Mouse (Mus musculus): ENCODE results near the gene Rnf224. TPM values are rescaled to one million over a fixed set of nuclear protein-coding genes. Genes with fewer than 3 reads are reported as not detected.

Rnf224 gene
- polyA plus RNA-seq, 1 experiment, result not detected

DNA sequence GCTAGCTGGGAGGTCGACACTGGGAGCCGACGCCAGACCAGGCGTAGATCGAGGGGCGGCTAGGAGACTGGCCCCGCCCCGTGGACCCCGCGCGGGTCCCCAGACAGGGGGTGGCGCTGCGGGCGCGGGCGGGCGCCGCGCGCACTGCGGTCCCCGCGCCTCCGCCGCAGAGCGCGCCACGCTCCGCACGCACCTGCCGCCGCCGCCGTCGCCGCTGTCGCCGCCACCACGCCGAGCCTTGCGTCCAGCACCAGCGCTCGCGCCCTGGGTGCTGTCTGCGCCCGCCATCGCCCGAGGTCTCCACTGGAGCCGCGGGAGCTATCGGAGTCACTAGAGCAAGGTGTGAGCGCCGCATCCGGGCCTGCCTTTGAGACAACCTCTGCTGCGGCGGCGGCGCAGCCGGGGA lies 5.5 kb upstream of the Rnf224 start, which contains the start of the genes Rnf208 and Cysrt1:
Gene Rnf208 (plus strand): TSS at position 155 of the 406 bp plus-strand sequence.
Gene Cysrt1 (minus strand): TSS at position 352 of the 406 bp plus-strand sequence.
- peaks cover 41% of the 10 kb centered on the region for H3K4me1 ChIP-seq (ENCODE audit: control insufficient read depth)

DNA sequence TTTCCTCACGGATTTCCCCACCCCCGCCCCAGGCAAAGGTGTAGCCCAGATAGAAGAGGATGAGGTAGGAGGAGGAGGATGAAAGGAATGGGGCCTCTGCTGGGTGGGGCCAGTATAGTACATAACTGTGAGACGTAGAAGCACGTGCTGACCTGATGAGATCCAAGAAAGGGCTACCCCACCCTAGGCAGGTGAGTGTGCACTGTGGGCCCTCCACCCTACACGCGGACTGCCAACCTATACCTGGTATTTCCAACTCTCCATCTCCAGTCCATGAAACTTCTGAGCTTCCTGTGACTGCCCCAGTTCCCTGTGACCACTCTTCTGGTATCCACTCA lies 4.8 kb upstream of the Rnf224 start:
- Histone ChIP-seq H3K27me3 (ENCODE audit: control insufficient read depth) (peaks cover 39% of the 10 kb centered on the region), H3K4me1 (ENCODE audit: control insufficient read depth) (peaks cover 43% of the 10 kb centered on the region), H3K36me3 (ENCODE audit: control insufficient read depth) (peaks cover 16% of the 10 kb centered on the region), H3K9me3 (ENCODE audit: control insufficient read depth, low read length) (no peaks in the 10 kb centered on the region), H3K4me3 (replicated peaks) (peak overlapping the region; percentile 61)
- no peak for TF ChIP-seq GATA1 (IDR thresholded peaks at IDR 0.05; ENCODE audit: low read length)
- TF ChIP-seq TAL1 (IDR thresholded peaks at IDR 0.05; ENCODE audit: low read length), result no peak

More for the DNA sequence above, 5.5 kb upstream of the Rnf224 start, which contains the start of the genes Rnf208 and Cysrt1:
- Histone ChIP-seq H3K4me3 (replicated peaks) (peak within 1 kb of the TSS; percentile 61), H3K9me3 (ENCODE audit: control insufficient read depth, low read length) (no peaks in the 10 kb centered on the region), H3K36me3 (ENCODE audit: control insufficient read depth) (peaks cover 23% of the 10 kb centered on the region), H3K27me3 (ENCODE audit: control insufficient read depth) (peaks cover 36% of the 10 kb centered on the region)
- TF ChIP-seq TAL1 (IDR thresholded peaks at IDR 0.05; ENCODE audit: low read length), result no peak
- TF ChIP-seq GATA1 (IDR thresholded peaks at IDR 0.05; ENCODE audit: low read length), result no peak

DNA sequence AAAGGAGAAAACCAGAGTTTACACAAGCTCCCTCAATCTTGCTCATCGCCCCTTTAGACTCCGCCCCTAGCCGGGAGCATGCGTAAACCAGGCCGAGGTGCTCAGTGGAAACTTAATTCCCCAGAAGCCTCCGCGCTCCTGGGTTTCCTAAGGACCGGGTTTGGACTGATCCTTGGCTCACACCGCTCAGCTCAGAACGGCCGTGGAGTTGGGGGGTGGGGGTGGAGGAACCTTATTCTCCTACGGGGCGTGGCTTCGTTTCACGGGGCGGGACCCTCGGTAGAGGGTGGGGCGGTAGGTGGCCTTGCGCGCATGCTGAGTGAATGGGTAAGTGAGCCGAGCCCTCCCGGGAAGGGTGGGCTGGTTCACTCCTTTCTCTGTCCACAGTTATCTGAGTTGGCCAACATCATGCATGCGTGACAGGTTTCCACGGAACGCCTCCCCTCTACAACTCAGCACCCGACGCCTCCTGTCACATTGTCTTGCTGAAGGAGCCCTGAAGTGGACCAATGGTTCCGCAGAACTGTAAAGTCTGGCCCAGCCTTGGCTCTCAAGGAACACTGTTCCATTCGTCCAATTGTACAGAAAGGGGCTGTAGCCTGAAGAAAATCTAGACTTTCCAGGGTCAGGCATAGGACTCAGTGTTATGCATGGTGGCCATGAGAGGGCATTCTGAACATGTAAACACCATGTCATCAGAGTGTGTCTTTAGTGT lies 4.3 kb upstream of the Rnf224 start:
- H3K27me3 ChIP-seq (ENCODE audit: control insufficient read depth), result peaks cover 43% of the 10 kb centered on the region
- peaks cover 11% of the 10 kb centered on the region for H3K36me3 ChIP-seq (ENCODE audit: control insufficient read depth)
- peak overlapping the region; percentile 61 for H3K4me3 ChIP-seq (replicated peaks)
- TF ChIP-seq TAL1 (IDR thresholded peaks at IDR 0.05; ENCODE audit: low read length) (no peak), GATA1 (IDR thresholded peaks at IDR 0.05; ENCODE audit: low read length) (no peak)
- H3K4me1 ChIP-seq (ENCODE audit: control insufficient read depth), result peaks cover 47% of the 10 kb centered on the region
- no peaks in the 10 kb centered on the region for H3K9me3 ChIP-seq (ENCODE audit: control insufficient read depth, low read length)

DNA sequence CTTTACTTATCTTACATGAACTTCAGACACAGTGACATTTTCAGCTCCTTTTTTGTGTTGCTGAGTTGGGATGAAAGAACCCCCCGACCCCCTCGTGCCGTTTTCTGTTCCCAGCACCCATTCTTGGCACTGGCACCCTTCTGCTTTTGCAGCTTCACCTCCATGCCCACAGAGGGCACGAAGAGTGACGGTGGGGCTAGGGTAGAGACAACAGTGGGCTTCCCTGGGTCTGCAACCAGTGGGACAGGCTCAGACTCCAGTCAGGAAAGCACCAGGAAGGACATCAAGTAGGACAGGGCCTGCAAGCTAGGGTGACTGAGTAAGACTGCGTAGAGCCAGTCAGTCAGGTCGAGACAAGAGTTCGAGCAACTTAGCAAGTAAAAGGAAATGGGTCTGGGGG lies 3.7 kb upstream of the Rnf224 start:
- H3K27me3 ChIP-seq (ENCODE audit: control insufficient read depth), result peaks cover 44% of the 10 kb centered on the region
- TF ChIP-seq TAL1 (IDR thresholded peaks at IDR 0.05; ENCODE audit: low read length) (no peak), GATA1 (IDR thresholded peaks at IDR 0.05; ENCODE audit: low read length) (no peak)
- no peaks in the 10 kb centered on the region for H3K9me3 ChIP-seq (ENCODE audit: control insufficient read depth, low read length)
- peak overlapping the region; percentile 61 for H3K4me3 ChIP-seq (replicated peaks)
- H3K4me1 ChIP-seq (ENCODE audit: control insufficient read depth), result peaks cover 47% of the 10 kb centered on the region
- peaks cover 5% of the 10 kb centered on the region for H3K36me3 ChIP-seq (ENCODE audit: control insufficient read depth)

DNA sequence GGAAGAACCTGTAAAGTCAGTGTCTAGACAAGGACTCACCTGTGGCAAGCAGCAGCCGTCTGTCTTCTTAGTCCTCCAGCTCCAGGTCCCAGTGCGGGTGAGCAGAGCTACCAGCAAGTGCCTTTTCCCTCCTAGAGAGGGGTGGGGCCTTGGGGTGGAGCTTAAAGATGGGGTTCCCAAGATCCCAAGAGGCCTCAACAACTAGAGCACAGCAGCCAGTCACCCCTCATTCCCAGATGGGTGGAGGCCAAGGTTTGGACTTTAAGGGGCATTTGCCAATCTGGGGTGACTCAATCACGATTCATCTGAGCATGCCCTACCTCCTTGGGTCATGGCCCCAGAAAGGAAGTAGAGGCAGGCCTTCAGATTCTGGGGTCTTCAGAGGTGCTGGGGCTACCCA lies 3.2 kb upstream of the Rnf224 start:
- H3K4me3 ChIP-seq (replicated peaks), result no peak overlapping the region
- H3K9me3 ChIP-seq (ENCODE audit: control insufficient read depth, low read length), result no peaks in the 10 kb centered on the region
- H3K36me3 ChIP-seq (ENCODE audit: control insufficient read depth), result no peaks in the 10 kb centered on the region
- no peak for TF ChIP-seq TAL1 (IDR thresholded peaks at IDR 0.05; ENCODE audit: low read length)
- TF ChIP-seq GATA1 (IDR thresholded peaks at IDR 0.05; ENCODE audit: low read length), result no peak
- peaks cover 47% of the 10 kb centered on the region for H3K4me1 ChIP-seq (ENCODE audit: control insufficient read depth)
- H3K27me3 ChIP-seq (ENCODE audit: control insufficient read depth), result peaks cover 44% of the 10 kb centered on the region

DNA sequence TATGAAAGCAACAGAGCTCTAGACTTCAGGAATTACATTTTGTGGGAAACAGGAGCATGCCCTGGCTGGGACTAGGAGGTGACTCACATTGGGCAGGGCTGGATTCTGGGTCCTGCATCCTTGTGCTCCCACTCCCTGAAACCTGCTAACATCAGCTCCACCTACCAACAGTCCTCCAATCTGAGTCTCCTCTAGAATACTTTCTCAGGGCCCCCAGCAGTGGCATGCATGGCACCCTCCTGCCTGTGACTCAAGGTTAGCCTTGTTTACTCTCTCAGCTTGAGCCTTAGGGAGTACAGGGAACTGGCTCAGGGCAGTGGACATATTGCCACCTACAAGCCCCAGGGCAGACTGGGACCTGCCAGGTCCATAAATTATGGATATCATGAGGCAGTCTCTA lies 1.5 kb upstream of the Rnf224 start:
- Histone ChIP-seq H3K4me1 (ENCODE audit: control insufficient read depth) (peaks cover 47% of the 10 kb centered on the region), H3K4me3 (replicated peaks) (no peak overlapping the region), H3K27me3 (ENCODE audit: control insufficient read depth) (peaks cover 34% of the 10 kb centered on the region), H3K9me3 (ENCODE audit: control insufficient read depth, low read length) (no peaks in the 10 kb centered on the region), H3K36me3 (ENCODE audit: control insufficient read depth) (no peaks in the 10 kb centered on the region)
- TF ChIP-seq GATA1 (IDR thresholded peaks at IDR 0.05; ENCODE audit: low read length), result no peak
- no peak for TF ChIP-seq TAL1 (IDR thresholded peaks at IDR 0.05; ENCODE audit: low read length)

DNA sequence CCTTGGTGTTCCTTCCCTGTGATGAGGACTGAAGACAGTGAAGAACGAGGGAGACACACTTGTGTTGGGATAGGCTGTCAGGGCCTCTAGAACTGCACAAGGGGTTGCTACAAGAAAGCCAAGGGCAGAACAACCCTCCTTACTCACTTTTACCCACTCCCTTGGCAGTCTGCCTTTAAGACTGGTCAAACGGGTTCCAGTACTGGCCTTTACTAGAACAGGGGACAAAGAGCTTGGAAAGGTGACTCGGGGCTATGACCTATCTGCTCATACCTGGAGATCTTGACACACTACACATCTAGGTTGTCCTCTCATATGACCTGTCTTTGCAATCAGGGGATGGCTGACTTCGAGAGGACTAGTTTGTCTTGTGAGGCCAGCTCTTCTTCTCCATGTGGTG lies 935 bp upstream of the Rnf224 start:
- no peaks in the 10 kb centered on the region for H3K9me3 ChIP-seq (ENCODE audit: control insufficient read depth, low read length)
- H3K27me3 ChIP-seq (ENCODE audit: control insufficient read depth), result peaks cover 28% of the 10 kb centered on the region
- H3K4me3 ChIP-seq (replicated peaks), result no peak overlapping the region
- peaks cover 44% of the 10 kb centered on the region for H3K4me1 ChIP-seq (ENCODE audit: control insufficient read depth)
- H3K36me3 ChIP-seq (ENCODE audit: control insufficient read depth), result no peaks in the 10 kb centered on the region
- TF ChIP-seq GATA1 (IDR thresholded peaks at IDR 0.05; ENCODE audit: low read length), result no peak
- no peak for TF ChIP-seq TAL1 (IDR thresholded peaks at IDR 0.05; ENCODE audit: low read length)

DNA sequence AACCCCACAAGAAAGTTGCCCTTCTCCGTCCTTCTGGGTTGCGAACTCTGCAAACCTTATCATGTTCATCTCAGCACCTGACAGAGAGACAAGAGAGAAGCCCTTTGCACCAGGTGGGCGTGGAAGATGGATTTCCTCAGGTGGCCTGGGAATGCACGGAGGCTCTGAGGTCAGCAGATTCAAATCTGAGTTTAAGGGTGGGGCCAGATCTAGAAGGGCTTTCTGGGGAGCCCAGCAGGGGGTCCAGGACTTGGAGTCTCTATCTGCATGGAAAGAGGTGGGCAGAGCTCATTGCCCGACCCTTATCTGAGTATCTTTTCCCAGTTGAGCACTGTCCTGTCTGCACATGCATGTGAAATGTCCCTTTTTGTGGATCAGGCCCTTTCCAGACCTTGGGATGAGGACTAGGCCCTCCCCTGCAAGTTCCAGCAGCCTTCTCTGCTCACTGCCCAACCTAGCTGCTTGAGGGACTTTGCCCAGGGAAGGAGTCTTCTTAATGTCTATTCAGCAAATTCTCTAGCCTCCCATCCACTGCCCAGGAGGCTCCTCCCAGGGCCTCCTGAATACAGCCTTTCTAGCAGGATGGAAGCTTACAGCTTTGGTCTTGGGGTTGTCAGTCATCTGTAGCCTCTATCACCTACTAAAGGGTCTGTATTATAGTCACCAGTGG lies 1.9 kb downstream of the Rnf224 start:
- H3K27me3 ChIP-seq (ENCODE audit: control insufficient read depth), result peaks cover 16% of the 10 kb centered on the region
- no peak overlapping the region for H3K4me3 ChIP-seq (replicated peaks)
- H3K4me1 ChIP-seq (ENCODE audit: control insufficient read depth), result peaks cover 17% of the 10 kb centered on the region
- H3K36me3 ChIP-seq (ENCODE audit: control insufficient read depth), result no peaks in the 10 kb centered on the region
- H3K9me3 ChIP-seq (ENCODE audit: control insufficient read depth, low read length), result no peaks in the 10 kb centered on the region
- TF ChIP-seq GATA1 (IDR thresholded peaks at IDR 0.05; ENCODE audit: low read length), result no peak
- no peak for TF ChIP-seq TAL1 (IDR thresholded peaks at IDR 0.05; ENCODE audit: low read length)

DNA sequence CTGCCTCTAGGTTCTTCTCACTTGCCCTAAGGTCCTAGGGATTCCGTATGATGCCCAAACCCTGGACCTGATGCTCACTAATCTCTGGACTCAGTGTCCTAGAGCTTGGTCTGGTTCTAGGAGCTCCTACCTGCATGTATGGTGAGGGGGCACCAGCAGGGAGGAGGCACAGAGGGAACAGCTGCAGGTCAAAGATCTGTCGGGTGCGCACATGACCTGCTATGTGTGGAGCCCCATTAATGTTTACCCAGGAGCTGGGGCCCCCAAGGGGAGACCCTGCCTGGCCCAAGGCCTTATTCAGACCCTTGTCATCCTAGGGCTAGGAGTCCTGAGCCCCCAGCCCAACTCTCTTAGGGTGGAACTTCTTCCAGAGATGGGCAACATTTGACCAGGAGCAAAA lies 2.5 kb downstream of the Rnf224 start, which contains the start of gene Slc34a3:
Gene Slc34a3 (minus strand): TSS at position 315 of the 400 bp plus-strand sequence.
- Histone ChIP-seq H3K4me3 (replicated peaks) (no peak within 1 kb of the TSS), H3K4me1 (ENCODE audit: control insufficient read depth) (peaks cover 15% of the 10 kb centered on the region), H3K27me3 (ENCODE audit: control insufficient read depth) (peaks cover 16% of the 10 kb centered on the region), H3K9me3 (ENCODE audit: control insufficient read depth, low read length) (no peaks in the 10 kb centered on the region), H3K36me3 (ENCODE audit: control insufficient read depth) (no peaks in the 10 kb centered on the region)
- TF ChIP-seq TAL1 (IDR thresholded peaks at IDR 0.05; ENCODE audit: low read length), result no peak
- no peak for TF ChIP-seq GATA1 (IDR thresholded peaks at IDR 0.05; ENCODE audit: low read length)

Data from erythroblast, embryonic 14.5 days (primary cell).